Mouse (Mus musculus) frontal cortex, adult (tissue): Measurements from ENCODE around the gene Lhfpl5.
A peak's percentile ranks its signal among the peaks of the same experiment; 100 is the strongest.
"Not testable (repeated sequence)": the region's sequence is repeated elsewhere in the genome, so short reads cannot be mapped to it uniquely, and the experiment has no call there.

Source experiments
- ATAC-seq: cut with Nextera tagmentation; 2 replicates; pipeline ENCODE4 v1.9.2; 2017; ENCODE audit warnings: mild to moderate bottlenecking, moderate library complexity, mixed read lengths; ENCODE audit not compliant: low TSS enrichment

Lhfpl5 gene

GRCm38 (mm10) chr17:28575244-28576125, at the start of gene Lhfpl5:
Gene Lhfpl5 (plus strand): TSS chr17:28575641.
- peak; percentile 44; the same call in 1 of the 2 replicates for ATAC-seq

- peak; percentile 24; the same call in 1 of the 2 replicates for ATAC-seq
Observed at GRCm38 (mm10) chr17:28527184-28528042, 48.0 kb upstream of the Lhfpl5 start.

- ATAC-seq: peak; percentile 79
Observed at GRCm38 (mm10) chr17:28528043-28528351, 47.4 kb upstream of the Lhfpl5 start.

- ATAC-seq: no peak
Observed at GRCm38 (mm10) chr17:28529116-28529515, 46.3 kb upstream of the Lhfpl5 start.

DNA sequence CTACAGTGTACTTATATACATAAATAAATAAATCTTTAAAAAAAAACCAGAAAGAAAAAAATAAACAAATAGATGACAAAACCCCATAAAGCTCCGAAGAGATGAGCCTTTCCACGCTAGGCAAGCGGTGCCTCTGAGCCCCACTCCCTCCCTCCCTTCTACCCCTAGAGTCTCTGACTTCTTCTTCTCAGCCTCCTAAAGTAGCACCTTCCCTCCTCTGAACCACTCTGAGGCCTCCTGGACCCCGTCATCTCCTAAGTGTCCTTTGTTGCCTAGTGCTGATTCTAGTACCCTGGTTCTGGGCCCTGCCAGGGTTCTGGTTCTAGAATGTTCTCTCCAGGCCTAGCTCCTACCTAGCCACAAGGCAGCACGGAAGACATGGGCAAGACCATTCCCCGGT, 44.9 kb upstream of the Lhfpl5 start, which contains the start of gene Armc12:
TSS of gene Armc12 (plus strand) at position 301 of the 400 bp plus-strand sequence.
- ATAC-seq: no peak

DNA sequence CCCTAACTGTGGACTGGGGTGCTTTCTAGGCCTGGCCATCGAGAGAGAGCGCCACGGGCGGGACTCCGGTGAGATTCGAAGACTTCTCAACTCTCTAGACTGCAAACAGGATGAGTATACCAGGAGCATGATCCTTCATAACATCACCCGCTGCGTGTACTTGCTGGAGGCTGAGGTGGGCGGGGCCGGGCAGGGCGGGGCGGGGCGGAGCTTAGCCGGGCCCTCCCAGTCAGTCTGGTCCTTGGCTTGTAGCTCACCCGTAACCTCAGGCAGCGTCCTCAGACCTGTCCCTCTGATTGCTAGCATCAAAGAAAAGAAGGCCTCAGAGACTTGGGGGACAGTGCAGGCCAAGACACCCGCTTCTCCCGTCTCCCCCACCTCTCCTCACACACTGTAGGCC, 43.5 kb upstream of the Lhfpl5 start:
- no peak for ATAC-seq

DNA sequence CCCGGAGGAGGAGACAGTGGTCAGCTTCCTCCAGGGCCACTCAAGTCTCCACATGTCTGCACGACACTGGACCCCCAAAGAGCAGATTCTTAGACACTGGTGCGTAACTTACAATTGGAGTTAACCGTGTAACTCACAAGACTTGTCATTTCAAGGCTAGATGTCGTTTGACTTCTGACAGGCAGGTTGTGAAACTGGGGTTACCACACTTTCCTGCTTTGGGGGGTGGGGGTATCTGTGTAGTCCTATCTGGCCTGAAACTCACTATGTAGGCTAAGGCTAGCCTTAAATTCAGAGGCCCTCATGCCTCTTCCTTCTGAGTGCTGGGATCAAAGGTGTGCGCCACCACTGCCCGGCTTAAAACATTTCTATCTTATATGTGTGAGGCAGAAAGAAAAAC, 42.9 kb upstream of the Lhfpl5 start:
- ATAC-seq: no peak

- ATAC-seq: no peak
Observed at GRCm38 (mm10) chr17:28533327-28533726, 42.1 kb upstream of the Lhfpl5 start.

DNA sequence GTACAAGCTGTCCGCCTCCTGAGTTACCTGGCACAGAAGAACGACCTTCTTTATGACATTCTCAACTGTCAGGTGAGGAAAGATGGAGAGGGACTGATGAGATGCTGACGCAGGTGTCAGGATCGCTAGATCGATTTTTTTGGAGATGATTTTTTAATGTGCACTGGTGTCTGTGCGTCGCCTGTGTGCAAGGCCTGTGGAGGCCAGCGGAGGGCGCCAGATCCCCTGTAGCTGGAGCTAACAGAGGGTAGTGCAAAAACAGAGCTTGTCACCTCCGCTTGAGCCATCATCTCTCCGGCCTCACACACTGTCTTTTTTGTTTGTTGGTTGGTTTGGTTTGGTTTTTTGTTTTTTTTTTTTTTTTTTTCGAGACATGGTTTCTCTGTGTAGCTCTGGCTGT, 37.6 kb upstream of the Lhfpl5 start:
- ATAC-seq: no peak

DNA sequence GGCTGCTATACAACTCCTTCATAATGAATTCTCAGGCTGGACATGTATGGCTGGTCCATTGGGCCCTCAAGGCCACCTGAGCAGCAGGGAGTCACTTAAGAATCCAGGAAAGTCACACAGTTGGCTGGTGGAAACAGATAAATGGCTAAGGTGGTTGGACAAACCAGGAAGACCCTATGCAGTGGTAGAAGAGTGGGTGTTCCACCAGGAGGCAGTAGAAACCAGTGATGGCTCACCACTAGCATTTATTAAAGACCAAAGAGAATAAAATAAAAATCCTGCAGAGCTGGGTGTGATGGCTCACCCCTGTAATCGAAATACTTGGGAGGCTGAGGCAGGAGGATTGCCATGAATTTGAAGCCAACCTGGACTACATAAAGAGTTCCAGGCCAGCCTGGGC, 28.5 kb upstream of the Lhfpl5 start:
- no peak for ATAC-seq

DNA sequence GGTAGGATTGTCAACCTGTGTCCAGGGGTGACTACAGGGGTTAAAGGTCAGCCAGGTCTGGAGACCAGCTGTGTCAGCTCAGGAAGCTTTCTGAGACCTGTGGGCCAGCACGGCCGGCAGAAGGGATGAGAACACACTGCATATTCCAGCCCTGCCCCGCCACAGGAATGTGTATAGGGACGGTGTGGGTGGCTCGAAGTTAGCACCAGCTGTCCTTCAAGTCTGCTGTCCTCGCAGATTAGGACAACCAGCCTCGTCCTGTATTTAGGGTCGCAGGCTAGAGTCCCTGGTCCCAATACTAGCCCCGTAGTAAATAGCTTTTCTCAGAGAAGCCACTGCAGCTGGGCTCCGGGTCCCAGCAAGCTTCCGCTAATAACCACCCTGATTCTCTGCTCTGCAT, 26.9 kb upstream of the Lhfpl5 start:
- ATAC-seq: no peak

GRCm38 (mm10) chr17:28549111-28549510, 26.3 kb upstream of the Lhfpl5 start, which contains the start of gene Clpsl2:
Gene Clpsl2 (plus strand): TSS chr17:28549411.
- no peak for ATAC-seq

GRCm38 (mm10) chr17:28553040-28553793, 22.2 kb upstream of the Lhfpl5 start:
- ATAC-seq: peak; percentile 73; the same call in 1 of the 2 replicates

- ATAC-seq: not testable (repeated sequence)
Observed at GRCm38 (mm10) chr17:28554021-28554420, 21.4 kb upstream of the Lhfpl5 start.

DNA sequence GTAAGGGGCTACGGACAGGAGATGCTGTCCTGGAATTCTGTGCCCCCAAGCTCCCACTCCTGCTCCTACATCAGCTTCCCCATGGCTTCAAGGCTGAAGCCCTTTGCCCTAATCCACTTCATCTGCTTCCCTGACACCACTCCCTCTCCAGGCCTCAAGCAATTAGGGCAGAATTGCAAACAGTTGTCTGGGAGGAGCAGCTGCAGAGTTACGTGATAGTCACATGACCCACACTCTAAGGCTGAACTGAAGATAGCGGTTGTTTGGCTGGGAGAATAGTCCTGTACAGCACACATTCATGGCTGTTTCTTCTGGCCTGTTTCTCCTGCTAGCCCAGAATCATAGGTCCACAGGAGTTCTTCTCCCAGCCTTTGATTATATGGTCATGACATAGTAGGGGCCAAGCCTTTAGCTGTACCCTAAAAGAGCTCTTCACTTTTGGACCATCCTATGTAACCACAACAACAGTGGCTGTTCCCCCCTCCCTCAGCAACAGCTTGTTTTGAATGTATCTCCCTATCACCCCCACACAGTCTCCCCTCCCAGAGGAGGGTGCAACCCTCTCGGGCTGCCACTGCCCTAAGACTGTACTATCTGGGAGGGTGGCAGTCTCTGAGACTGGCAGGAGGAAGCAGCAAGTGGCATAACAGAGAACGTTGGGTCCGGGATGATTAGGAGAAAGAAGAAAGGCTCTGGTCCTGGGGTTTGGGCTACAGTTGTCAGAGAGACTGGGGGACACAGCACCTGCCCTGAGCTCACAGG, 18.6 kb upstream of the Lhfpl5 start:
- no peak for ATAC-seq

- ATAC-seq: no peak
Observed at GRCm38 (mm10) chr17:28557772-28558171, 17.7 kb upstream of the Lhfpl5 start.

GRCm38 (mm10) chr17:28560598-28560997, 14.8 kb upstream of the Lhfpl5 start, which contains the start of gene Clps:
Gene Clps (minus strand): TSS chr17:28560766.
- no peak for ATAC-seq

DNA sequence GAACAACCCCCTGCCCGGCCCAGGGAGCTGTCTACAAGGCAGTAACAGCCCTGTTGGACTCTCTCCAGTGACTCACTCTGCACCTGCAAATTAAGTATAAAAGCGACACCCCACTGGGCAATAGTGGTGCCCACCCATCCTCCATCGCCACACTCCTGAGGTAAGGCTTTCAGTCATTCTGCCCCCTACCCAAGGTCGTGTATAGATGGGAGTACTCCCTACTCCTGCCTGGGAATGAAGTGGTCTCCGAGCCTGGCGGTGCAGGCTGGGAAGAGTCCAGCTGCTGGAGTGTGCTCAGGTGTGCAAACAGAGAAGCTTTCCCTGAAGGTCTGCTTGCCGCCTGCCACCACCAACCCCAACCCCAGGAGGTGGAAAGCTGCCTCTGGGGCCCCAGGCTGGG, 13.8 kb upstream of the Lhfpl5 start:
- ATAC-seq: no peak

DNA sequence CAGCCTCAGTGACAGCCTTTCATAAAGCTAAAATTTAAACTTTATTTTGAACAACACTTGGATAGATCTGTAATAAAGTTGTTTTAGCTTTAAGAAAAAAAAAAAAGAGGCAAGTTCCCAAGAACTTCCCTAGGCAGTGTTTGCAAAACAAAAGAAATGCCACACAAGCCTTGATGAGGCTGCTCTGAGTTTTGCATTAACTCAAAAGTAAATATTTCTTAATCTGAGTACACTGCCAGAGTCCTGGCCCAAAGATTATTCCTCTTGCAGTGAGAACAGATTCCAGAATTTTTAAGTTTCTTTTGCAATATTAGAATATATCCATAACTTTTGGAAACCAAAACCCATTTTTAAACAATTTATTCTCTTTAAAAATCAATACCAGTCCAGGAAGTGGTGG, 10.3 kb upstream of the Lhfpl5 start:
- ATAC-seq: no peak

DNA sequence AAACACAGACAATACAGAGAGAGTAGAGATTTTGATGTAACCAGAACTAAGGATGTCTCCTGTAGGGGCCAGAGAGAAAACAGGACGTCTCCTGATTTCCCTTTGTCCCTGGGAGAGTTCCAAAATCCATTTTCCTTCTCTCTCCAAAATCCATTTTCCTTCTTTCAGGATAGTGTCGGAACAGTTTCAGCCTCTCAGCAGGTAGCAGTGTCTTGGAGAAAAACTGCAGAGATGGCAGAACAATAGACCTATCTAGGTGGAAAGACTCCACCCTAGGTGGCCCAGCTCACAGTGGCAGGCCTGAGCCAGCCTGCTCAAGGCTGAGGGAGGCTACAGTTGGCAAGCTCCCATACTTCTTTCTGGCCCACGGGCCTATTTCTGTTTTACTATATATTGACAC, 7.9 kb upstream of the Lhfpl5 start:
- ATAC-seq: no peak

- ATAC-seq: no peak
Observed at GRCm38 (mm10) chr17:28571868-28572267, 3.6 kb upstream of the Lhfpl5 start.
